Mouse (Mus musculus) cerebellum, adult 2 months (tissue): ENCODE measurements around the gene Spint2. TPM values are rescaled to one million over a fixed set of nuclear protein-coding genes. Genes with fewer than 3 reads are reported as not detected.

Experiments
- DNase-seq, 2 experiments: peaks; one replicate each; pipeline ENCODE4 v3.0.0; 2021
- H3K27ac ChIP-seq: fragments of 200-500 bp; 2 replicates; pipeline ENCODE4 v1.5.1; 2012; ENCODE audit warnings: low read length, control low read depth, inconsistent platforms; ENCODE audit not compliant: insufficient read depth
- H3K27me3 ChIP-seq: fragments of 200-500 bp; 2 replicates; pipeline ENCODE4 v1.6.1; 2012; ENCODE audit warnings: inconsistent platforms, mild to moderate bottlenecking, low read length, moderate library complexity; ENCODE audit not compliant: control insufficient read depth, insufficient read depth
- H3K4me1 ChIP-seq: fragments of 200-500 bp; 2 replicates; pipeline ENCODE4 v1.6.1; 2011; ENCODE audit warnings: low read length; ENCODE audit not compliant: control insufficient read depth, insufficient read depth
- H3K4me3 ChIP-seq: fragments of 200-500 bp; replicated peaks from 2 replicates; pipeline ENCODE3; 2011; ENCODE audit warnings: mild to moderate bottlenecking, low read depth, low read length, control low read depth; ENCODE audit not compliant: insufficient read depth
- CTCF ChIP-seq: fragments of 200-500 bp; IDR thresholded peaks from 2 replicates; pipeline ENCODE4 v1.5.1; 2011; ENCODE audit warnings: low read depth, mild to moderate bottlenecking, control low read depth, low read length, moderate library complexity, borderline replicate concordance; ENCODE audit not compliant: insufficient read depth
- POLR2A ChIP-seq: fragments of 200-500 bp; IDR thresholded peaks from 2 replicates; pipeline ENCODE4 v1.6.1; 2011; ENCODE audit warnings: low read length, control low read depth, borderline replicate concordance; ENCODE audit not compliant: insufficient read depth
- WGBS: fragments of 180-500 bp; shearing (Covaris S2); methylation state at CpG from one replicate; pipeline ENCODE4 v1.1.7; 2018; 5-methylcytosine and 5-hydroxymethylcytosine counted together
- polyA plus RNA-seq: library from polyadenylated mRNA; depleted of rRNA; stranded (reverse); fragments of >200 nt; gene quantifications from 2 replicates; pipeline ENCODE4 v1.2.3, GENCODE M21; 2012

The Spint2 gene
- polyA plus RNA-seq, 1 experiment = 46.2 TPM

DNA sequence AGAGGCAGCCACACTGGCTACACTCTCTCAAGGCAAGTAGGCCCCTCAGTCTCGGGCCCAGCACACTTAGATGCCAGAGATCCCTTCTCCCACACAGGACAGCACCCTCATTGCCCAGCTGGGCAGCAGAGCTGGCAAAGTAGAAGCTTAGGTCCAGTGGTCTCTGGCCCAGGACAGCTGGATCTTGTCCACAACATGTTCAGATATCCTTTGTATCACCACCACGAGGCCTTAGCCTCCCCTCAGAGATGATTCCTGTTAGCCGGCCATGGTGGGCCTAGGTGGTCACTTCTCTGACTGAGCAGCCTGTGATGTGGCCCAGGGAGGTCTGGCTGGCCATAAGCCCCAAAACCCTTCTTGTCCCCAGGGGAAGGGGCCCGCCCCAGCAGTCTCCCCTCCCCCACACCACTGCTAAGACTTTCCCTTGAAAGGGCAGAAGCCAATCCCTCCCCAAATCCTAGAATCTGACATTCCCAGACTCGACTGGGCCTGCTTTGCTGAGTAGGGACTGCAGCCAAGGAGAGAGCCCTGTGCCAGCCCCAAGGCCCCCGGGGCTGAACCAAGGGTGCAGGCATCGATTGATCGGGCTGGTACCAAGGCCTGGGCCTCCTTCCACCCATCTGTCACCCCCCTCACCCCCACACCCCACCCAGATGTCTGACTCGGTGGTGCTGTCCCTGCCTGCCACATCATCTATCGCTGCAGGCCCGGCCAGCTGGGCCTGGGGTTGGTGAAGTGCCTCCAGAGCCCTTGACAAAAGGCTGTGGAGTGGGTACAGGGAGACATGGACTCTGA lies 9.2 kb upstream of the Spint2 start:
- Histone ChIP-seq H3K27ac (peak overlapping the region; percentile 52), H3K4me1 (peaks cover 28% of the 10 kb centered on the region), H3K27me3 (no peaks in the 10 kb centered on the region), H3K4me3 (no peak overlapping the region)
- 46% methylated on average over 11 of the region's 11 CpGs for WGBS
- DNase-seq = peak; percentile 46 to 49
- TF ChIP-seq CTCF = no peak
- no peak for TF ChIP-seq POLR2A

DNA sequence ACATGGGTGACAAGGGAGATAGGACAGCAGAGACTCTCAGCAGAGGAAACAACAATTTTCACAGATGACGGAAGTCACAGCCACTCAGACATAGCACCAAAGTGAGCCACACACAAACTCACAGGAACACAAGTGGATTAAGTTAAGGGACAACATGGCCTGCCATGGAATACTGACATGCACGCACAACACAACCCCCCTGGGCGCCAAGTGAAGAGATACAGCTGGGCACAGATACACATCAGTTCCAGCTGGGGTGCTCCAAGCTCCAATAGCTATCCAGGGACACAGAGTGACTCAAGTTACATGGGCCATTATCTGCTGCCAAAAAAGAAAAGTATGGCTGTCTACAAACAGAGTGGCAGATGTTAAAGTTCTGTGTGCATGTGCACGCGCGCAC lies 8.1 kb upstream of the Spint2 start:
- WGBS = 94% methylated on average over 6 of the region's 6 CpGs
- H3K27me3 ChIP-seq = no peaks in the 10 kb centered on the region
- no peak overlapping the region; the same call in 1 of the 2 replicates for H3K27ac ChIP-seq
- peaks cover 28% of the 10 kb centered on the region for H3K4me1 ChIP-seq
- no peak for TF ChIP-seq CTCF
- TF ChIP-seq POLR2A = no peak
- peak in 1 of 2 experiments; percentile 18 for DNase-seq
- H3K4me3 ChIP-seq = peak overlapping the region; percentile 49

DNA sequence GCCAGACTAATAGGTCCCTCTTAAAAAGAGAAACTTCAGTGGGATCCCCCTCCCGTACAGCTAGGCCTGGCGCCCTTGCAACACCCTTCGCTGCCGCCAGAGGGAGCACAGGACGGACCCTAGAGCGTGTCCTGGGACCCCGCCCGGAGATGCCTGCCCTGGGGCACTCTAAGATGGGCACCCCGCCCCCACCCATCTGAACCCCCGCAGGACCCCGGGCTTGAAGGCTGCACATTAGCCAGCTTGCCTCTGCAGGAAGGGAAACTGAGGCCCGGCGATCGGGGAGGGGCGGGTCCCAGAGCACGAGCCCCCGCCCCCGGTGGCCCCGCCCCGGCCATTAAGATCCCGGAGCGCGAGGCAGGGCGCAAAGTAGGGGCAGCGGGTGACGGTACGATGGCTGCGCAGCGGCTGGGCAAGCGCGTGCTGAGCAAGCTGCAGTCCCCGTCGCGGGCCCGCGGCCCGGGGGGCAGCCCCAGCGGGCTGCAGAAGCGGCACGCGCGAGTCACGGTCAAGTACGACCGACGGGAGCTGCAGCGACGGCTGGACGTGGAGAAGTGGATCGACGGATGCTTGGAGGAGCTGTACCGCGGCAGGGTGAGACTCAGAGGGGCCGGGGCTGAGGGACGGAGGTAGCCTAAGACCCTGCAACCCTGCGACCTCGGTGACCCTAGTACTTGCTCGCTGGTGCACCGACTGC lies 7.4 kb upstream of the Spint2 start, which contains the start of gene Ppp1r14a:
Ppp1r14a (plus strand) TSS at position 367 of the 697 bp plus-strand sequence.
- Histone ChIP-seq H3K27ac (peak within 1 kb of the TSS; percentile 39; the same call in 1 of the 2 replicates), H3K27me3 (no peaks in the 10 kb centered on the region), H3K4me1 (peaks cover 28% of the 10 kb centered on the region), H3K4me3 (peak within 1 kb of the TSS; percentile 49)
- TF ChIP-seq POLR2A (no peak), CTCF (peak; percentile 78)
- DNase-seq = peak; percentile 62 to 76
- WGBS = 2% methylated on average over 59 of the region's 59 CpGs

DNA sequence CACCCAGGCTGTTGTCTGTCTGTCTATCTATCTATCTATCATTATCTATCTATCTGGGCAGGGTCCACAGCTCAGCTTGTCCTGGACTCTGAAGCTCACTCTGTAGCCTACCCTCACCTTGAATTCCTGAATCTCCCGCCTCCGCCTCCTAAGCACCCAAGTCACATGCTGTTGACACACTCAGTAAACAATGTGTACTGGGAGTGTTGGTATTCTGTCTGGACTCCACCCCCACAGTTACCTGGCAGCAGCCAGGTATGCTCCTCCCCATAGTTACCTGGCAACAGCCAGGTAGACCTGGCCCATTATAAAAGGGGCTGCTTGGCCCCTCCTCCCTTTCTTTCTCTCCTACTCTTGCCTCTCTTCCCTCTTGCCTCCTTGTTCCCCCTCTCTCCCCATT lies 6.4 kb upstream of the Spint2 start:
- TF ChIP-seq CTCF (no peak), POLR2A (no peak)
- peaks cover 22% of the 10 kb centered on the region for H3K4me1 ChIP-seq
- H3K27me3 ChIP-seq = no peaks in the 10 kb centered on the region
- DNase-seq = no peak
- 98% methylated on average over 2 of the region's 2 CpGs for WGBS
- no peak overlapping the region for H3K27ac ChIP-seq
- no peak overlapping the region for H3K4me3 ChIP-seq

DNA sequence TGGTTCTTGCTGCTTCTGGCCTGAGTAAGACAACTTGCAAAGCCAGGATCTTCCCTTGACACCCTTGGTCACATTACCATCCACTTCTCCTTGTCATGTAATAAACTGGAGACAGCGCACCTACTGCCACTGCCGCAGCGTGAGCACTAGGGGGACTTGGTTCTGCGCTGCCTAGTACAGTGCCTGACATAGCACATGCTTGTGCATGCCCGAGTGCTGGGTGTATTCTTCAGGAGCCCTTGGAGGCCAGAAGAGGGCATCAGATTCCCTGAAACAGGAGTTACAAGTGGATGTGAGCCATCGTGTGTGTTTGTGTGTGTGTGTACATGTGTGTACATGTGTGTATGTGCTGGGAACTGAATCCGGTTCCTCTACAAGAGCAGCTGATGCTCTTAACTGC lies 5.8 kb upstream of the Spint2 start:
- Histone ChIP-seq H3K4me1 (peaks cover 16% of the 10 kb centered on the region), H3K27me3 (no peaks in the 10 kb centered on the region), H3K4me3 (no peak overlapping the region), H3K27ac (no peak overlapping the region)
- no peak for TF ChIP-seq CTCF
- no peak for TF ChIP-seq POLR2A
- WGBS = 89% methylated on average over 7 of the region's 7 CpGs
- no peak for DNase-seq

DNA sequence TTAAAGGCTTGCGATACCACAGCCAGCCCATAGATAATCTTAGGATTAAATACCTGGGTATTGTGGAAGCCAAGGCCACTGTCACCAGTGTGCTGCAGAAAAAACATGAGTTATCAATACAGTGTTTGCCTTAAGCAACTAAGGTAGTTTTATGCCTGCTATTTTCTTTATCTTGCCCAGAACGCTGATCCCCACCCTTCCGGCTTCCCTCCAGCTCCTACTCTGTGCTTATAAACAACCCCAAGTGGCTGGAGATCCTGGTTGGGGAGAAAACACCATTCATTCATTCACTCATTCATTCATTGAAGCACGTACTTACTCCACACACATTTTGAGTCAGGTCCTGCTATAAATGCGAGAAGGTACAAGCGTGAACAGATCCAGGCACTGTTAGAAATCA lies 2.8 kb upstream of the Spint2 start:
- no peak overlapping the region for H3K27ac ChIP-seq
- TF ChIP-seq POLR2A = no peak
- TF ChIP-seq CTCF = no peak
- H3K27me3 ChIP-seq = no peaks in the 10 kb centered on the region
- no peak overlapping the region for H3K4me3 ChIP-seq
- WGBS = 96% methylated on average over 6 of the region's 6 CpGs
- H3K4me1 ChIP-seq = no peaks in the 10 kb centered on the region; the same call in none of the 2 replicates
- no peak for DNase-seq

DNA sequence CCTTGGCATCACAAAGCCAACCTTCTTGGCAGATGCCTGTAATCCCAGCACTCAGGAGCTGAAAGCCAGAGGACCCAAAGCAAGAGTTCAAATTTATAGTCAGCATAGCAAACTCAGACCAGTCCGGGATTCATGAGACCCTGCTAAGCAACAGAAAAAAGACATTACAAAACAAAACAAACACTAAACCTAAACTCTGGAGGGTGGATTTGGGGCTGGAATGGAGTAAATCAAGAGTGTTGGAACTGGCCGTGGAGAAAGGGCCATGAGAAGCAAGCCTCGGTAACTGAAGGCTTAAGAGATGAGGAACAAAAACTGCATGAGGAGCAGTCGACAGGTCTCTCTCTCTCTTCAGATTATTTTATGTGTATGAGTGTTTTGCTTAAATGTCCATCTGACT lies 2.2 kb upstream of the Spint2 start:
- Histone ChIP-seq H3K27me3 (no peaks in the 10 kb centered on the region), H3K4me3 (no peak overlapping the region), H3K27ac (no peak overlapping the region), H3K4me1 (no peaks in the 10 kb centered on the region; the same call in none of the 2 replicates)
- TF ChIP-seq CTCF (no peak), POLR2A (no peak)
- no peak for DNase-seq
- WGBS = 86% methylated on average over 4 of the region's 4 CpGs

DNA sequence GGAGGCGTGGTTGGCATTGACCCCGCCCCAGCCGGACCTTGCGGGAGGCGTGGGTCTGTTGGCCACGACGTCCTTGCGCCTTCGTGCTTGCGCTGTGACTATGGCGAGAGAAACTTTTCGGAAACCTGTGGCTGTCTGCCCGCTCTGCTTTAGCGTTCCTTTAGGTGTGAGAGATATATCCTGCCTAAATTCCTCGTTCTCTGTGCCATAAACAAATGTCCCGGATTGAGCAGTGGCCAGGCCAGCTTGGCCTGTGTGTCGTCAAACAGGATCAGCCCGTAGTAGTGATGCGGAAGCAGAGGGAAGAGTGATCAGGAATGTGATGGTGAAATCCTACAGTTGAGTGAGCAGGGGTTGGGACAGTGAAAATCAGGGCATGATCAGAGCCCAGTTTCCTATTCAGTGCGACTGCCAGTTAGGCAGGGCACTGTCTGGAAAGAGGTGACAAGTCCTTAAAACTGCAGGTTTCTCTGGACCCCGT lies 402 bp upstream of the Spint2 start:
- TF ChIP-seq CTCF (no peak), POLR2A (no peak)

More for the DNA sequence above, 402 bp upstream of the Spint2 start:
- H3K27me3 ChIP-seq = no peaks in the 10 kb centered on the region
- peak overlapping the region; percentile 73 for H3K4me3 ChIP-seq
- no peak overlapping the region for H3K27ac ChIP-seq
- H3K4me1 ChIP-seq = no peaks in the 10 kb centered on the region; the same call in none of the 2 replicates
- no peak for DNase-seq
- WGBS = 10% methylated on average over 21 of the region's 21 CpGs
